Mouse (Mus musculus) urinary bladder, postnatal 10 days (tissue): Measurements from ENCODE around the gene Ints3.

Source experiments
- DNase-seq: peaks from one replicate; pipeline ENCODE4 v3.0.0; 2022; ENCODE audit warnings: low spot score

The Ints3 gene

GRCm38 (mm10) chr3:90445417-90446200, 12.2 kb upstream of the Ints3 start:
- no peak for DNase-seq

DNA sequence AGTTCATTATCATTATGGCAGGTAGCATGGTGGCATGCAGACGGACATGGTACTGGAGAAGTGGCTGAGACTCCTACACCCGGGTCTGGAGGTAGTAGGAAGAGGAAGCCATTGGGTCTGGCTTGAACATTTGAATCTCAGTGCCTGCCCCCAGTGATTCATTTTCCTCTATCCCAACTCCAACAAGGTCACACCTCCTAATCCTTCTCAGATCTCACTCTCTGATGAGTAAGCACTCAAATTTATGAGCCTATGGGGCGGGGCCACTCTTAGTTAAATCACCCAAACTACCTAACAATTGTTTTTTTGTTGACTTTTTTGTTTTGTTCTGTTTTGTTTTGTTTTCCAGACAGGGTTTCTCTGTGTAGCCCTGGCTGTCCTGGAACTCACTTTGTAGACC, 10.6 kb upstream of the Ints3 start:
- DNase-seq, result no peak

DNA sequence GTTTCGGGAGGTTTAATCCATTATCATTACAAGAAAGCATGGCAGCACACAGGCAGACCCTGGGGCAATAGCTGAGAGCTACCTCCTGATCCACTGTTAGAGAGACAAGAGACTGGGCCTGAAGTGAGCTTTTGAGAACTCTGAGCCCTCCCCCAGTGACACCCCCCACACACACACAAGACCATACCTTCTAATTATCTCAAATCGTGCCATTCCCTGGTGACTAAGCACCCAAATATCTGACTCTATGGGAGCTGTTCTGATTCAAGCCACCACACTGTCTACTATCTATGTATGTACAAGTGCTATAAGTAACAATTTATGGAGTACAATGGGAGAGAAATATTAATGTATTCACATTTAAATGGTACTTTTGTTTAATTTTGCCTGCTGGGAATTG, 7.3 kb upstream of the Ints3 start:
- DNase-seq, result no peak

DNA sequence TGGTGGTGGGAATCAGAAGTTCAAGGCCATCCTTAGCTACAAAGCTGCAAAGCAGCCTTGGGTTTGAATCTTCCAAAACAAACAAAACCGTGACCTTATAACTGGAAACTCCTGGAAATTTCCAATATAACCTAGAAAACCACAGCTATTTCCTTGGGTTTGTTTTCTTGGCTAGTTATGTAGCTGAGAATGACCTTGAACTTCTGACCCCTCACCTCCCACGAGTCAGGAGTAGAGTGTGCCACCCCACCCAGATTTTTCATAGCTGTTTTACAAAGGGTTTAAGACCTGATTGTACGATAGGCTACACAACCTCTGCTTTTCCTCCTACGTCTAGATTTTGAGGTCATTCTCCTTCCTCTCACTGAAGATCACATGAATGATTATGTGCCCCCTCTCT, 3.7 kb upstream of the Ints3 start:
- DNase-seq, result no peak

GRCm38 (mm10) chr3:90434073-90434730, 780 bp upstream of the Ints3 start:
- DNase-seq, result no peak

DNA sequence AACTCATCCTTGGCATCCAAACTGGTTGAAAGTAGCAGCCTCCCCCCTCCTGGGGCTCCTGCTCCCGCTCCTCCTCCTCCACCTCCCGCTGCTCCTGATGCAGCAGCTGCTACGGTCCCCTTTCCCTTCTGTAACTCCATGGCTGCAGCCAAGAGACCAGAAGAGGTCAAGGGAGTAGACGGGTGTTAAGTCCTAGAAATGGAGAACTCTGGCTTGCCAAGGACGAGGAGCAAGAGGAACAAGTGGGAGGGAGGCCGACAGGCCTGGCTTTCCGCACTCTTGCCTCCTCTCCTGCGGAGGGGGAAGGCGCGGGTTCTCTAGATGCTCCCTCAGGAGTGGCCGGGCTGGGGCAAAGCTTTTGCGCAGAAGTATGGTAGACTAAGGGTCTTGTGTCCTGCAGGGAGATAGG, 607 bp downstream of the Ints3 start:
- no peak for DNase-seq

GRCm38 (mm10) chr3:90432348-90432747, 1.1 kb downstream of the Ints3 start:
- DNase-seq, result no peak

- no peak for DNase-seq
Observed at GRCm38 (mm10) chr3:90429576-90429975, 3.8 kb downstream of the Ints3 start.

GRCm38 (mm10) chr3:90428186-90428585, 5.2 kb downstream of the Ints3 start:
- DNase-seq, result no peak

GRCm38 (mm10) chr3:90427574-90427973, 5.8 kb downstream of the Ints3 start:
- DNase-seq, result no peak

DNA sequence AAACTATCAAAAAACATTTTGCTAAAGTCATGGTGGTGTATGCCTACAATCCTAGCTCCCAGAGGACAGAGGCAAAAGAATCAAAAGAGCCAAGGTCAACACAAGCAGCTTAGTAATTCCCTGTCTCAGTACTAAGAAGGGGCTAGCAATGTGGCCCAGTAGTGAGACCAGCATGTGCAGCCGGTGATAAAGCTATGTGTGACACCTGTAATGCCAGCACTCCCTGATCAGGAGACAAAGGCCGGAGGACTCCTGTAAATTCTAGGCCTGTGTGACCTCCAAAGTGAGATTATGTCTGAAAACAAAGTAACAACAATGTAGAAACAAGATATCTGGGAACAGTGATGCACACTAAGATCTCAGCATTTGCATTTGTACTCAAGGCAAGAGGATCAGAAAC, 7.9 kb downstream of the Ints3 start:
- DNase-seq, result no peak

- no peak for DNase-seq
Observed at GRCm38 (mm10) chr3:90423549-90423948, 9.9 kb downstream of the Ints3 start.

DNA sequence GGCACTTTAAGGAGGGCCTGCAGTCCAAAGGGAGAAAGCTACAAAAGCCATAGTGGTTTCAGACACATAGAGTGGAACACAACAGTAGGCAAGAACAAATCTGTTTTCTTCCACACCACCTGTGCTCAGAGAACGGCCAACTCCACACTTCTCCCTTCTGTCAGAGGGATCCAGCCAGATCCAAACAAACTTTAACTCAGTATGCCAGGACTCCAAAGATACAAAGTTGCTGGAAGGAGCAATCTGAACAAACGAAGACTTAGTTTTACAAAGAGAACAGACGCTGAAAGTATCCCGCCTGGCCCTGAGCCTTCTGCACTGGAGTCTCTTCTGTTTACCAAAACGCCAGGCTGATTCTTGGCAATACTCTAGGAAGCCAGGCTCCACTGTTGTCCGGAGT, 12.7 kb downstream of the Ints3 start:
- DNase-seq, result no peak

GRCm38 (mm10) chr3:90413011-90413396, 20.4 kb downstream of the Ints3 start:
- DNase-seq, result no peak

GRCm38 (mm10) chr3:90412312-90413010, 21.0 kb downstream of the Ints3 start:
- no peak for DNase-seq

DNA sequence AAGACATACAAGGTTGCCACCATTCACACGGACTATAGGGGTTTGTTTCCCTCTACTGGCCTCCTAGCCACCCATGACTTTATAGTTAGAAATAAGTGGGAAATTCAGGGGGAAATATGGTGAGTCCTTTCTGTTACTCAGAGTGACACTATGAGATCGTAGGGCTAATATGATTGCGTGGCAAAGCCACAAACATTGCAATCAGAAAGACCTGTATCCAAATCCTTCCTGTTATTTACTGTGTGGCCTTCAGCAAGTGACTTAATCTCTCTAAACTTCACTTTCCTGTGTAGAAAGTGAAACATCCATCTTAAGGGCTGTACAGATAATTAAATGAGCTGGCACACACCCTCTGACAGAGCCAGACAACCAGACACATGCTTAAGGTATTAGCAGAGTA, 24.7 kb downstream of the Ints3 start:
- no peak for DNase-seq

- no peak for DNase-seq
Observed at GRCm38 (mm10) chr3:90406414-90406813, 27.0 kb downstream of the Ints3 start.

DNA sequence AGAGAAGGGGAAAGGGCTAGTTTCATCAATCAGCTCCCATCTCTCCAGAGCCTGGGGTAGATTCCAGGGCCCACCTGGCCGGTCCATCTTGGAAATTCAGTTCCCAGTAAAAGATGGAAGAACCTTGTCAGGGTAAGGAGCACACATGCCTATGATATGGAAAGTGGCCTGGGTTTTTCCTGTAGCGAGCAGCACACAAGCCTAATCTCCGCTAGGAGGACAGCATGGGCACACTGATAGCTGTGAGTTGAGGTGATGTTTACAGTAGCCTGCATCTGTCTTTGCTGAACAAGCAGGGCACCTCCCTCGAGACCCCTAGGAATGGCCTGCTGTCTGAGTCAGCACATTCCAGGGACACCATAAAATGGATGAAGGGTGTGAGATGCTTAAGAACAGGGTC, 28.8 kb downstream of the Ints3 start:
- no peak for DNase-seq

DNA sequence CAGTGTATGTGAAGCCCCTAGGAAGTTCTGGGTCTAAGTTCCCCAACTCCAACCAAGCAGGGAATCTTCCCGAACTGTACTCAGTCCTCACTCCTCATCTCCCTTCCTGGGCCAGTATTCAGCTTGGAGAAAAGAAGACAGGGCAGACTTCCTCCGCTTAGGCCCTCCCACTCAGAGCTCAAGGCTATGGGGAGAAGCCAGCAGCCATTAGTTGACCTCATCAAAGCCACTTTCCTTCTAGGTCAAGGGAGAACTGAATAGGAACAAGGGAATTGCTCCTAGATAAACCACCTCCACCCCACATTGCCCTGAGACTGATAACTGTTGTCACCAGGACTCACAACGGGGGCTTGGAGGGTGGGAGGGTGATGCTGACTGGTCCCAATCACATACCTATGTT, 29.3 kb downstream of the Ints3 start:
- no peak for DNase-seq

- no peak for DNase-seq
Observed at GRCm38 (mm10) chr3:90400993-90401392, 32.4 kb downstream of the Ints3 start.

DNA sequence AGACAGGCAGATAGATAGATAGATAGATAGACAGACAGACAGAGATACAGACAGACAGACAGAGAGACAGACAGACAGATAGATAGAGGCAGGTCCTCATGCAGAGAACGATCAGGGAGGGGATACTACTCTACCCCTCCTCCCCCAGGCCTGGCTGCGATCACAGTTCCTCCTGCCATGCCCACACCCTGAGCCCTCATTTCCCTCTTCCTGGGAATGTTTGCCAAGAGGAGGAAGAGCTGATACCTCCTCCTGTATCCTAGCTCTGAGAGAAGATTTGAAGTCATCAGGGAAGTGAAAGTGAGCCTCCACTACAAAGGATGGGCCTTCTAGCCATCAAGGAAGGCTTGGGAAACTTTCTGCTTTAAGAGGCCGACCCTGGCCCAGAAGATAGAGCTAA, 37.8 kb downstream of the Ints3 start:
- DNase-seq, result no peak

- no peak for DNase-seq
Observed at GRCm38 (mm10) chr3:90392661-90393060, 40.8 kb downstream of the Ints3 start.

DNA sequence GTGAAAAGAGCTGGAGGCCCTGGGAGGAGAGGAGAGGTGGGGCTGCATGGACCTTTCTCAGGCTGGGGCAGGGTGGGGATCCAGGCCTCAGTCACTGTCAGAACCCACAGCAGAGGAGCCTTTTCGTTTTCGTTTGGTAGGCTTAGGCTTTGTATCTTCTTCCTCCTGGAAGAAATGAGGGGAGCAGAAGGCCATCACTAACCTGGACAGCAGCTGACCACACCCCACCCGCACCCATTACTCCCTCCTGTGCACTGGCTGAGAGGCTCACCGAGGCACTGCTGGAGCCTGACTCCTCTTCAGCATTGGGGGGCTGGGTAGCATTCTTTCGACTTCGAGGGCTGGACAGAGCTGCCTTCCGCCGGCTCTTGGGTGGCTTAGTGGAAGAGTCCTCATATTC, 41.5 kb downstream of the Ints3 start:
- no peak for DNase-seq
